25 mouse cellular contexts compared by ENCODE assay signal in the genomic region with DNA sequence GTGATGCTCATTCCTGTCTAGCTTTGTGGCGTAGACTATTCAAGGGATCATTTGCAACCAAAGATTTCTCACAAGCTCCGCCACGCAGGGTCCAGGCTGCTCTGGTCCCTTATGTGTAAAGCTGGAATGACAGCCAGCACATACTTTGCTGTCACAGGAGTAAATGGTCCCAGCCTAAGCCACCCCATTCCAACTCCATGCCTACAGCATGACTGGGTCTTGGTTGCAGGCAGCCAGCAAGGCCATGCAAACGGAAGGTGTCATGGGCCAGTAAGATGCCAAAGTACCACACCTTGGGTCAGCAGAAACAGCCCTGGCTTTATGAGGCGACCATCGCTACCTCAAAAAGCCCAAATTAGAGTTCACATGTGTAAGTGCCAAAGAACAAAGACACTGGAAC. TPM values are rescaled to one million over a fixed set of nuclear protein-coding genes. Genes with fewer than 3 reads are reported as not detected.
DNase-seq lines count a peak whose midpoint lies in the region; ATAC-seq lines count a peak whose summit lies in the region.
"Had no signal": no experiment of that assay in that cellular context is flagged by ENCODE, and none has a peak within 500 bp of the region (broad histone marks: within the 10 kb centered on the region; RNA-seq: fewer than 3 reads in every experiment).

No protein-coding gene starts in this region.

- WGBS in midbrain, embryonic 11.5 days = 94% methylated on average over 6 of the region's 6 CpGs
- 93% methylated on average over 6 of the region's 6 CpGs for WGBS in midbrain, embryonic 13.5 days

- no peak for ATAC-seq in midbrain, embryonic 11.5 days (ENCODE audit: low FRiP score)
- no peak for ATAC-seq in midbrain, embryonic 13.5 days
- ATAC-seq: activated CD4-positive, CD25-positive, alpha-beta regulatory T cell, adult 4 months; CD4-positive, CD25-positive, alpha-beta regulatory T cell, adult 4 months; Patski had no signal

- no peak overlapping the region for H3K4me3 ChIP-seq in midbrain, embryonic 11.5 days (ENCODE audit: low read depth, low read length)
- no peak overlapping the region for H3K4me3 ChIP-seq in midbrain, embryonic 13.5 days (replicated peaks)

- H3K9ac ChIP-seq in midbrain, embryonic 11.5 days (ENCODE audit: low read length) = no peak overlapping the region
- H3K9ac ChIP-seq in midbrain, embryonic 13.5 days (replicated peaks) = no peak overlapping the region

- H3K4me2 ChIP-seq in midbrain, embryonic 11.5 days = no peak overlapping the region
- no peak overlapping the region for H3K4me2 ChIP-seq in midbrain, embryonic 13.5 days (replicated peaks)

- H3K36me3 ChIP-seq in midbrain, embryonic 11.5 days (ENCODE audit: control insufficient read depth, insufficient read depth, low read length) = no peaks in the 10 kb centered on the region
- no peaks in the 10 kb centered on the region for H3K36me3 ChIP-seq in midbrain, embryonic 13.5 days
- H3K36me3 ChIP-seq: G1E had no signal

- H3K27ac ChIP-seq in midbrain, embryonic 11.5 days (ENCODE audit: low read depth, low read length) = no peak overlapping the region
- H3K27ac ChIP-seq in midbrain, embryonic 13.5 days = no peak overlapping the region

- DNase-seq in heart, adult 11 months = peak; percentile 83
- no peak for DNase-seq in heart, postnatal 4 days
- peak; percentile 21 for DNase-seq in midbrain, embryonic 11.5 days (ENCODE audit: low spot score, missing footprints)
- DNase-seq: adrenal gland, adult 8-10 months; adrenal gland, postnatal 10 days; adrenal gland, postnatal 14 days; adrenal gland, postnatal 25 days; adrenal gland, postnatal 36 days; B cell, adult 2 months; cerebellum, adult 11 months; cerebellum, adult 11-12 months; cerebellum, adult 18-20 months had no signal

- no peaks in the 10 kb centered on the region for H3K4me1 ChIP-seq in midbrain, embryonic 11.5 days (ENCODE audit: control insufficient read depth, insufficient read depth, low read length)
- H3K4me1 ChIP-seq in midbrain, embryonic 13.5 days (replicated peaks) = no peaks in the 10 kb centered on the region

- H3K9me3 ChIP-seq in midbrain, embryonic 11.5 days (ENCODE audit: control insufficient read depth, low read length) = no peaks in the 10 kb centered on the region
- H3K9me3 ChIP-seq in midbrain, embryonic 13.5 days = no peaks in the 10 kb centered on the region

- no peaks in the 10 kb centered on the region for H3K27me3 ChIP-seq in midbrain, embryonic 11.5 days (ENCODE audit: control insufficient read depth, insufficient read depth, low read length)
- H3K27me3 ChIP-seq in midbrain, embryonic 13.5 days = no peaks in the 10 kb centered on the region
- H3K27me3 ChIP-seq: Patski had no signal

RNA-seq across cellular contexts. Expression of a gene that starts 2.4 kb away (rescaled TPM):
- not detected for total RNA-seq in heart, postnatal 4 days (2021)
- polyA plus RNA-seq in midbrain, embryonic 11.5 days (2014; fragmentation: Nextera tagmentation; extraction: Ambion mirVana) = not detected in 2 replicates
- polyA plus RNA-seq in midbrain, embryonic 13.5 days (2015; fragmentation: Nextera tagmentation; extraction: Ambion mirVana) = not detected in 2 replicates
- total RNA-seq: adrenal gland, adult 18-20 months; adrenal gland, adult 2 months; adrenal gland, adult 8-10 months; adrenal gland, postnatal 10 days; adrenal gland, postnatal 14 days; adrenal gland, postnatal 25 days; adrenal gland, postnatal 36 days; adrenal gland, postnatal 4 days; CH12.LX; ES-E14; G1E; MEL had no signal
- polyA plus RNA-seq: brain, embryonic 14.5 days; C2C12; G1E; Patski had no signal

RNA-seq across cellular contexts. Expression of a gene that starts 20.4 kb away (rescaled TPM):
- not detected for total RNA-seq in heart, postnatal 4 days (2021)
- polyA plus RNA-seq in midbrain, embryonic 11.5 days (2014; fragmentation: Nextera tagmentation; extraction: Ambion mirVana) = not detected in 2 replicates
- not detected in 2 replicates for polyA plus RNA-seq in midbrain, embryonic 13.5 days (2015; fragmentation: Nextera tagmentation; extraction: Ambion mirVana)
- total RNA-seq: adrenal gland, adult 18-20 months; adrenal gland, adult 2 months; adrenal gland, adult 8-10 months; adrenal gland, postnatal 10 days; adrenal gland, postnatal 14 days; adrenal gland, postnatal 25 days; adrenal gland, postnatal 36 days; adrenal gland, postnatal 4 days; CH12.LX; ES-E14; MEL had no signal
- polyA plus RNA-seq: activated CD4-positive, CD25-positive, alpha-beta regulatory T cell, adult 4 months; adrenal gland, adult 2 months; brain, embryonic 14.5 days; C2C12; CD4-positive, CD25-positive, alpha-beta regulatory T cell, adult 4 months; G1E; Patski had no signal

RNA-seq across cellular contexts. Expression of a gene that starts 23.3 kb away (rescaled TPM):
- not detected for total RNA-seq in heart, postnatal 4 days (2021)
- polyA plus RNA-seq in midbrain, embryonic 11.5 days (2014; fragmentation: Nextera tagmentation; extraction: Ambion mirVana) = not detected in 2 replicates
- not detected in 2 replicates for polyA plus RNA-seq in midbrain, embryonic 13.5 days (2015; fragmentation: Nextera tagmentation; extraction: Ambion mirVana)
- total RNA-seq: adrenal gland, adult 18-20 months; adrenal gland, adult 2 months; adrenal gland, adult 8-10 months; adrenal gland, postnatal 10 days; adrenal gland, postnatal 14 days; adrenal gland, postnatal 25 days; adrenal gland, postnatal 36 days; adrenal gland, postnatal 4 days; CH12.LX; ES-E14; G1E; MEL had no signal
- polyA plus RNA-seq: activated CD4-positive, CD25-positive, alpha-beta regulatory T cell, adult 4 months; adrenal gland, adult 2 months; brain, embryonic 14.5 days; C2C12; CD4-positive, CD25-positive, alpha-beta regulatory T cell, adult 4 months; G1E; Patski had no signal

RNA-seq across cellular contexts. Expression of a gene that starts 30.2 kb away (rescaled TPM):
- not detected for total RNA-seq in heart, postnatal 4 days (2021)
- polyA plus RNA-seq in midbrain, embryonic 11.5 days (2014; fragmentation: Nextera tagmentation; extraction: Ambion mirVana) = not detected in 2 replicates
- not detected in 2 replicates for polyA plus RNA-seq in midbrain, embryonic 13.5 days (2015; fragmentation: Nextera tagmentation; extraction: Ambion mirVana)
- total RNA-seq: adrenal gland, adult 18-20 months; adrenal gland, adult 2 months; adrenal gland, adult 8-10 months; adrenal gland, postnatal 10 days; adrenal gland, postnatal 14 days; adrenal gland, postnatal 25 days; adrenal gland, postnatal 36 days; adrenal gland, postnatal 4 days; CH12.LX; ES-E14; G1E; MEL had no signal
- polyA plus RNA-seq: activated CD4-positive, CD25-positive, alpha-beta regulatory T cell, adult 4 months; adrenal gland, adult 2 months; brain, embryonic 14.5 days; C2C12; CD4-positive, CD25-positive, alpha-beta regulatory T cell, adult 4 months; G1E; Patski had no signal

RNA-seq across cellular contexts. Expression of a gene that starts 38.9 kb away (rescaled TPM):
- total RNA-seq in heart, postnatal 4 days (2021) = not detected
- not detected in 2 replicates for polyA plus RNA-seq in midbrain, embryonic 11.5 days (2014; fragmentation: Nextera tagmentation; extraction: Ambion mirVana)
- polyA plus RNA-seq in midbrain, embryonic 13.5 days (2015; fragmentation: Nextera tagmentation; extraction: Ambion mirVana) = not detected in 2 replicates
- total RNA-seq: adrenal gland, adult 18-20 months; adrenal gland, adult 2 months; adrenal gland, adult 8-10 months; adrenal gland, postnatal 10 days; adrenal gland, postnatal 14 days; adrenal gland, postnatal 25 days; adrenal gland, postnatal 36 days; adrenal gland, postnatal 4 days; CH12.LX; ES-E14; MEL had no signal
- polyA plus RNA-seq: activated CD4-positive, CD25-positive, alpha-beta regulatory T cell, adult 4 months; adrenal gland, adult 2 months; brain, embryonic 14.5 days; C2C12; CD4-positive, CD25-positive, alpha-beta regulatory T cell, adult 4 months; G1E; Patski had no signal
